Mouse (Mus musculus): ENCODE data around the gene Klhl26. TPM values are rescaled to one million over a fixed set of nuclear protein-coding genes. Genes with fewer than 3 reads are reported as not detected.

The Klhl26 gene
- polyA plus RNA-seq, 1 experiment = not detected

DNA sequence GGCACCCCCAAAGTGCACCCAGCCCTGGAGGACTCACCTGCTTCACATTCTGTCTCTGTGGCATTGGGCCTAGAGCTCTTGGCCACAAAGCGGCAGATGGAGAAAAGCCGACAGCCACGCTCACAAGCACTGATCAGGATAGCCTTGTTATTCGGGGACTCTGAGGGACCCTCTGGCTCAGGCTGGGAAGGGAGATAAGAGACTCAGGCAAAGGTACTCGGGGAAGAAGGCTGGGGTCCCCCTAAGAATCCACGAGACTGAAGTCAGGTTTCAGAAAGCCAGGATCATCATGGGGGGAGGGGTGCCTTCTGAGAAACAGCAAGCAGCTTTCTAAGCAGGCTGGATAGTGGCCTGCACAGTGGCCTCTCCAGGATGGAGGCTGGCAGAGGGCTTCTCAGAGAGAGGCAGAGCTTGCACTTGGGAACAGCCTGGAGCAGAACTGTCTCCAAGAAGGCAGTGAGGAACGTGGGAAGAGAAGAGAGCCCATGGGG is 9.5 kb upstream of the Klhl26 start:
- TF ChIP-seq POLR2A (IDR thresholded peaks at IDR 0.05; ENCODE audit: insufficient read depth, low read depth, low read length) (no peak), CTCF (IDR thresholded peaks at IDR 0.05; ENCODE audit: insufficient read depth, low read depth, low read length) (no peak)
- peaks cover 35% of the 10 kb centered on the region for H3K4me1 ChIP-seq (ENCODE audit: control insufficient read depth, insufficient read depth, low read length)
- peak overlapping the region; percentile 89 for H3K4me3 ChIP-seq (ENCODE audit: insufficient read depth, low read depth, low read length)
- 51% methylated on average over 7 of the region's 7 CpGs for WGBS
- H3K27ac ChIP-seq (ENCODE audit: insufficient read depth, low read depth, low read length) = no peak overlapping the region

- Histone ChIP-seq H3K27ac (ENCODE audit: insufficient read depth, low read depth, low read length) (no peak overlapping the region), H3K4me3 (ENCODE audit: insufficient read depth, low read depth, low read length) (no peak overlapping the region), H3K4me1 (ENCODE audit: control insufficient read depth, insufficient read depth, low read length) (peaks cover 17% of the 10 kb centered on the region)
- TF ChIP-seq POLR2A (IDR thresholded peaks at IDR 0.05; ENCODE audit: insufficient read depth, low read depth, low read length) (no peak), CTCF (IDR thresholded peaks at IDR 0.05; ENCODE audit: insufficient read depth, low read depth, low read length) (no peak)
- WGBS = 67% methylated on average over 2 of the region's 2 CpGs
Observed at GRCm38 (mm10) chr8:70482943-70483342, 6.2 kb upstream of the Klhl26 start.

DNA sequence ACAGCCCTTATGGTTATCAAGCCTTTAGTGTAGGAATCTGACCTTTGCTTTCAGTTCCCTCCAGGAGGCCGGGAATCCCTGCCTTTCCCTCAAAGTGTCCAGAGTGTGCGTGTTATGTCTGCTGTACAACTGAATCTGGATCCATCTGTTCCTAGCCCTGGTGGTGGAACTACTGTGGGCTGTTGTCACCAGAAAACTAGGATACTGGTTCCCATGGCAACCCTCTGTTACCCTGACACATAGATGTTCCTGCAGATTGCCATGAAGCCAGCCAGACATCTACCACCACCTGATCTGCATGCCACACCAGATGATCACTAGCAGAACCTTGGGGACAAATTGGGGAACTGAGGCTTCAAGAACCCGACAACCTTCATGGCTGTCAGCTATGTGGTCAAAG is 5.1 kb upstream of the Klhl26 start:
- Histone ChIP-seq H3K4me3 (ENCODE audit: insufficient read depth, low read depth, low read length) (no peak overlapping the region), H3K4me1 (ENCODE audit: control insufficient read depth, insufficient read depth, low read length) (peaks cover 23% of the 10 kb centered on the region), H3K27ac (ENCODE audit: insufficient read depth, low read depth, low read length) (no peak overlapping the region)
- TF ChIP-seq CTCF (IDR thresholded peaks at IDR 0.05; ENCODE audit: insufficient read depth, low read depth, low read length) (no peak), POLR2A (IDR thresholded peaks at IDR 0.05; ENCODE audit: insufficient read depth, low read depth, low read length) (no peak)
- 62% methylated on average over 3 of the region's 3 CpGs for WGBS

DNA sequence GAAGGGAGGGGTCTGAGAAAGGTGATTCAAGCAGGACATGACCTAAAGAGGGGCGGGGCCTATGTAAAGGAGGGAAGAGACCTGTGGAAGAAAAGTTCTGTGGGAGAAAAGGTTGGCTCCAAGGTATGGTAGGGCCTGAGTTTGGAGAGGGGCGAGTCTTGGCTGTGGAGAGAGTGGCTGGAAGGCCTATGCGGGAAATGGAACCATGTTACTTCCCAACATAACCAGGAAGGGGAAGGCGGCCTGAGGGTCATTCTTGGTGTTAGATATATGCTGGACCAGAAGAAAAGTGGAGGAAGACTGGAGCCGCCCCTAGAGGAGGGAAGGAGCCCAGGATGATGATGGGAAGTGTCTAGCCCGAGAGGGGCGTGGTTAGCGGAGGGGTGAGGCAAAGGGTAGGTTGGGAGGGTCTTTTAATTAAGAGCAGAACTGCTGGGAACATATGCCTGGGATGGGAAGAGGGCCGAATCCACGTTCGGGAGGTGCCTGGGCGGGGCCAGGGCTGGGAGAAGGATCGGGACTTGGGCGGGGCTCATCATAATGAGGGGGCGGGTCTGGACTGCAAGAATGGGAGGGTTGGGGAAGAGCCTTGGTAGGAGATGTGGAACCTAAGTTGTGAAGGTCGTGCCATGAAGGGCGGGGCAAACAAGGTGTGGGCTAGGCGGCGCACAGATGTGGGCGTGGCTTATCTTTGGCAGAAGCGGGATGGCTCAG is 658 bp upstream of the Klhl26 start:
- no peak for TF ChIP-seq POLR2A (IDR thresholded peaks at IDR 0.05; ENCODE audit: insufficient read depth, low read depth, low read length)
- no peak for TF ChIP-seq CTCF (IDR thresholded peaks at IDR 0.05; ENCODE audit: insufficient read depth, low read depth, low read length)
- peaks cover 24% of the 10 kb centered on the region for H3K4me1 ChIP-seq (ENCODE audit: control insufficient read depth, insufficient read depth, low read length)
- no peak overlapping the region for H3K27ac ChIP-seq (ENCODE audit: insufficient read depth, low read depth, low read length)
- WGBS = 5% methylated on average over 21 of the region's 21 CpGs
- peak overlapping the region; percentile 74 for H3K4me3 ChIP-seq (ENCODE audit: insufficient read depth, low read depth, low read length)

- Histone ChIP-seq H3K4me1 (ENCODE audit: control insufficient read depth, insufficient read depth, low read length) (peaks cover 39% of the 10 kb centered on the region), H3K27ac (ENCODE audit: insufficient read depth, low read depth, low read length) (no peak overlapping the region), H3K4me3 (ENCODE audit: insufficient read depth, low read depth, low read length) (no peak overlapping the region)
- TF ChIP-seq POLR2A (IDR thresholded peaks at IDR 0.05; ENCODE audit: insufficient read depth, low read depth, low read length) (no peak), CTCF (IDR thresholded peaks at IDR 0.05; ENCODE audit: insufficient read depth, low read depth, low read length) (no peak)
- WGBS = 97% methylated on average over 7 of the region's 7 CpGs
Observed at GRCm38 (mm10) chr8:70471856-70472255, 4.9 kb downstream of the Klhl26 start.

- 60% methylated on average over 2 of the region's 2 CpGs for WGBS
- Histone ChIP-seq H3K27ac (ENCODE audit: insufficient read depth, low read depth, low read length) (no peak overlapping the region), H3K4me1 (ENCODE audit: control insufficient read depth, insufficient read depth, low read length) (peaks cover 30% of the 10 kb centered on the region), H3K4me3 (ENCODE audit: insufficient read depth, low read depth, low read length) (no peak overlapping the region)
- TF ChIP-seq CTCF (IDR thresholded peaks at IDR 0.05; ENCODE audit: insufficient read depth, low read depth, low read length) (no peak), POLR2A (IDR thresholded peaks at IDR 0.05; ENCODE audit: insufficient read depth, low read depth, low read length) (no peak)
Observed at GRCm38 (mm10) chr8:70469938-70470337, 6.8 kb downstream of the Klhl26 start.

- TF ChIP-seq POLR2A (IDR thresholded peaks at IDR 0.05; ENCODE audit: insufficient read depth, low read depth, low read length) = no peak
- no peak for TF ChIP-seq CTCF (IDR thresholded peaks at IDR 0.05; ENCODE audit: insufficient read depth, low read depth, low read length)
Observed at GRCm38 (mm10) chr8:70469295-70469916, 7.4 kb downstream of the Klhl26 start.

DNA sequence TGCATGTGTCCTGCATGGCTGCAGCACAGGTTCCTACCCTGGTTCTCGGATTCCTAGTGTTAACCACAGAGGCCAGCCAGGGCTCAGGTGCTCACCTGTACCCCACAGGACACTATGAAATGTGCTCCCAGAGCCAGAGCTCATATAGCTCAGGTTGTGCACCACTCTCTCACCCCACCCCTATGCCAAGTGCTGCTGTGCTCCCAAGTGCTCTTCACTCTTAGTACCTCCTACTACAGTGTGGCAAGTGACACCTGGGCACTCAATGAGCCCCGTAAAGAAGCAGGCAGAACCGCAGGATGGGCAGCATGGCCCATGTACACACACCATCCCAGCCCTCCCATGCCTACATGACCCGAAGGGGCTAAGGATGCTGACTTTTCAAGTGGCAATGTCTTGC is 8.0 kb downstream of the Klhl26 start:
- H3K27ac ChIP-seq (ENCODE audit: insufficient read depth, low read depth, low read length) = no peak overlapping the region
- 93% methylated on average over 4 of the region's 4 CpGs for WGBS

More at GRCm38 (mm10) chr8:70469295-70469916, 7.4 kb downstream of the Klhl26 start:
- peaks cover 29% of the 10 kb centered on the region for H3K4me1 ChIP-seq (ENCODE audit: control insufficient read depth, insufficient read depth, low read length)
- no peak overlapping the region for H3K27ac ChIP-seq (ENCODE audit: insufficient read depth, low read depth, low read length)
- H3K4me3 ChIP-seq (ENCODE audit: insufficient read depth, low read depth, low read length) = no peak overlapping the region
- 20% methylated on average over 10 of the region's 10 CpGs for WGBS

DNA sequence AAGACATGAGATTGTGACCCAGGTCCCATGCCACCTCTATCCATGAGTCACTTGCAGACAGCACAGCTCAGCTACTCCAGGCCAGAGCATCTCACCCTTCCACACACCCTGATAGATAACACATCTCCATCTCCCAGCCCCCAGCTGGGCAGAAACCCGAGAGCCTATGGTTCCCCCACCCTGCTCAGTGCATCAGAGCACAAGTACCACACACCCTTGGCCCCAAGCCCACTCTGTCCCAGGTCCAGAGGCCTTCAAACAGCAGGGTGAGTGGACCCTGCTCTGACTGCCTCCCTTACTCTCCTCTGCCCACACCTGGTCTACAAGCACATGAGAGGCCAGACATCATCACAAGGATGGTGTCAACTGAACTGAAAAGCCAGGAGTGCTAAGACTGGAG is 8.9 kb downstream of the Klhl26 start:
- TF ChIP-seq CTCF (IDR thresholded peaks at IDR 0.05; ENCODE audit: insufficient read depth, low read depth, low read length) (no peak), POLR2A (IDR thresholded peaks at IDR 0.05; ENCODE audit: insufficient read depth, low read depth, low read length) (no peak)
- 72% methylated on average over 1 of the region's 1 CpGs for WGBS
- Histone ChIP-seq H3K4me1 (ENCODE audit: control insufficient read depth, insufficient read depth, low read length) (peaks cover 41% of the 10 kb centered on the region), H3K27ac (ENCODE audit: insufficient read depth, low read depth, low read length) (no peak overlapping the region), H3K4me3 (ENCODE audit: insufficient read depth, low read depth, low read length) (no peak overlapping the region)

More for the DNA sequence above, 8.0 kb downstream of the Klhl26 start:
- TF ChIP-seq POLR2A (IDR thresholded peaks at IDR 0.05; ENCODE audit: insufficient read depth, low read depth, low read length) = no peak
- no peak for TF ChIP-seq CTCF (IDR thresholded peaks at IDR 0.05; ENCODE audit: insufficient read depth, low read depth, low read length)
- peaks cover 34% of the 10 kb centered on the region for H3K4me1 ChIP-seq (ENCODE audit: control insufficient read depth, insufficient read depth, low read length)
- no peak overlapping the region for H3K4me3 ChIP-seq (ENCODE audit: insufficient read depth, low read depth, low read length)
